Mouse (Mus musculus) embryonic stem cell, embryonic (primary cell): ENCODE measurements around the gene 1700006A11Rik.
"Not testable (repeated sequence)": the region's sequence is repeated elsewhere in the genome, so short reads cannot be mapped to it uniquely, and the experiment has no call there.

Source experiments
- CTCF ChIA-PET, 4 experiments: fragments of 300-600 bp in 2 of 4; fragments of 350-600 bp in 2 of 4; sonication (Branson Sonifier 250); formaldehyde crosslinking; loops; one replicate each; lab custom pipeline; 2022; ENCODE audit warnings: inconsistent platforms in 2 of 4; lab: Charles Lee
- POLR2A ChIA-PET, 4 experiments: fragments of 300-600 bp in 2 of 4; fragments of 350-600 bp in 2 of 4; sonication (Branson Sonifier 250); formaldehyde crosslinking; loops; one replicate each; lab custom pipeline; 2022; ENCODE audit warnings: antibody characterized with exemption in 4 of 4, inconsistent platforms in 1 of 4; lab: Charles Lee

1700006A11Rik gene

DNA sequence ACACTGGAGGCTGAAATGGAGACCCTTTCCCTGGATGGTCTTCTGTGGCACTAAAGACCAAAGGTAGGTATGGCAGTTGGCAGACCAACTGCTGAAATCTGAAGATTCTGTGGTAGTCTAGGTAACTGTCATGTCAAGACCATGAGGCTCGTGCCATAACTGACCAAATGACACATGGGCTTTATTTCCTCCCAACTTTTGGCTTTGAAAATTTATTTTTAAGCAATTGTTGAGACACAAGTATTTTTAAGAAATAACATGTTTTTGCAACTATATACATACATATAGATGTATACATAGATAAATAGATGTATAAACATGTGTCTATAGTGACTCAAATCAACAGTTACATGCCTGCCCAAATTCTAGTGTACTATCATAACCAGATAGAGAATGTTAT is at the start of gene 1700006A11Rik:
Gene 1700006A11Rik, minus strand, starts transcription at position 101 of the 400 bp plus-strand sequence.
- CTCF ChIA-PET = no interaction called here

DNA sequence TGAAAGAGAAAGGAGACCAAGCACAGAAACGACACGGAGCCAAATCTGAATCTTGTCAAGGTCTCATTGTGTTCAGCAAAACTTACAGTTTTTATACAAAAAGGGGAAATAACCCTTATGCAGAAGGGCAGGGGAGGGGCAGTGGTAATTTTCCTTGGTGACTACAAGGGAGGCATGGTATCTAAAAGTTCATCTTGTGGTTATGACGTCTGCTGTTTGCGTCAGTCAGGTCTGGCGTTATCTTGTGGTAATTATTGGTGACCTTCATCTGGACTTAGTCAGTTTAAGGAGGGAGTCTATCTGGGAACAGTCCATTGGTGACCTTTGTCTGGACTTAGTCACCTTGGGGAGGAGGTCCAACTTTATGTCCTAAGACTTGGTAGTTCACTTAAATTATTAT is 48.5 kb upstream of the 1700006A11Rik start:
- POLR2A ChIA-PET, CTCF ChIA-PET: not testable (repeated sequence)

More for the DNA sequence above, at the start of gene 1700006A11Rik:
- POLR2A ChIA-PET = no interaction called here

DNA sequence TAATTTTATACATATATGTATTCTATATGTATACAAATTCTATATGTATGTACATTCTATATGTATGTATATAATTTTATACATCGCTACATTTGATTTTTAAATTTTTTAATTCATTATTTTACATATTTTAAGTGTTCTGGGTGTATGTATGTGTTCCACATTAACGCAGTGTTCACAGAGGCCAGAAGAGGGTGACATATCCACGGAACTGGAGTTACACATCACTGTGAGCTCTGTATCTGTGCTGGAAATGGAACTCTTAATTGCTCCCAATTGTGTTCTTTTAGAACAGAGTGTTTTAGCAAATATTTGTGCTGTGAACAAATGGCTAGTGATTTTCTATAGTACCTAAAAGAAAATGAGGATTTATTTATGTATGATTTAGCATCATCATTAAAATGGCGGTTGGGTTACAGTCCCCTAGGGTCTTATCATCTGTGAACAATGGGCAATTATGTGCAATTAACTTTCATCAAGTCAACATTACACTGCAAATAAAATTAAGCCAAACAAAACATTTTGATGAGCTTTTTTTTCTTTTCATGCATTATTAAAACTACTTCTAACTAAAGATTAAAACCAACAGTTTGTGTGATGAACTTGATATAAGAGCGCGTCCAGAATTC is 40.4 kb upstream of the 1700006A11Rik start:
- ChIA-PET POLR2A (no interaction called here), CTCF (no interaction called here)

DNA sequence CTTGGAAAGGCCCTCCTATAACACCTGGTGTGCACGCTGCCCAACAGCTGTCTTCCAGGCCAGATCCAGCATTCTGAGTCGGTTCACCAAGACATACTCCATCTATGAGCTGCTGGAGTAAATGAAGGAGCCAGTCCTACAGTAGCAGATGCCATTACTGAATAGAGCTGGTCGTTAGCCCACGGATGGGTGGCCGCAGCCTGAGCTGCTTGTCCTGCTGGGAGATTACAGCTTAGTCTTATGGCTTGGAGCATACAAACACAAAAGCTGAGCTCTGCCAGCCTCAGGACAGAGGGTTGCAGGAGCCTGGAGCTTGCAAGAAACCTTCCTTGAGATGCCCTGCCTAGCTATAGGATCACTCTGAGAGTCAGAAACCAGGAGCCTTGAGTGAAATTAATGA is 33.6 kb downstream of the 1700006A11Rik start:
- POLR2A ChIA-PET = no interaction called here
- CTCF ChIA-PET = no interaction called here

DNA sequence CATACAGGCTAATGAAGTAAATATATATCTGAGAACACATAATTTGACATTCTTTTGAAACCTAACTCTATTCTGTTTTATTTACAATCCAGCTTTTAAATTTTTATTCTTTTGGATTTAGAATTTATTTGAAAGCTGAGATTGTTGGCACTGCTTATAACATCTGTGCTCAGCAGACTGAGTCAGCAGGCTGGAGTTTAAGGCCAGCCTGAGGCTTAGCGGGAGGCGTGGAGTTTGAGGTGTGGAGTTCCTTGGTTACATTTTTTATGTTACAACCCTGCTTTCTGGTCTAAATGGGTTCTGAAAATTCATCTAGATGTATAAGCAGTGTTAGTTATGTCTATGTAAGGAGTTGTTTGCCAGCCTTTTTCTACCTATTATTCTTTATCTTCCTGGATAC is 35.7 kb downstream of the 1700006A11Rik start:
- POLR2A ChIA-PET = interaction anchor here in 1 of 4 experiments (0.6 kb wide), 1 partner anchor 114 kb away, joined by 4 read pairs; no protein-coding TSS in a partner anchor
- CTCF ChIA-PET = no interaction called here

DNA sequence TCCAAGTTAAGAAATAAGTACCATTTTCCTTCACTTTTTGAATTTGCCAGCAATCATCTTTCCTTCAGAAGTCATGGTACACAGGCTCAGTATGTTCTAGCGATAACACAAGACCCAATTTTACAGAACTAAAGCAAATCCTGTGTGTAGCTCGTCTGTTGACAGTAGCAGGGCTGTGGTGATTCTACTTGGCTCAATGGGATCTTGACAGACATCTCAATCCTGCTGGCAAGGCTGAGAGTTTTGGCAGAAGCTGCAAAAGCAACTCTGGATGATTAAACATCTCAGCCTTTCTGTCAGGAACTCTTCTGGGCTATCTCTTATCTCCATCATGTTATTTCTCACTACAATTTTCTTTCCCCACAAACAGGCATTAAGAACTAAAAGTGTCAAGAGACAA is 36.2 kb downstream of the 1700006A11Rik start:
- CTCF ChIA-PET = no interaction called here
- POLR2A ChIA-PET = interaction anchor here in 1 of 4 experiments (0.6 kb wide), 1 partner anchor 114 kb away, joined by 4 read pairs; no protein-coding TSS in a partner anchor

DNA sequence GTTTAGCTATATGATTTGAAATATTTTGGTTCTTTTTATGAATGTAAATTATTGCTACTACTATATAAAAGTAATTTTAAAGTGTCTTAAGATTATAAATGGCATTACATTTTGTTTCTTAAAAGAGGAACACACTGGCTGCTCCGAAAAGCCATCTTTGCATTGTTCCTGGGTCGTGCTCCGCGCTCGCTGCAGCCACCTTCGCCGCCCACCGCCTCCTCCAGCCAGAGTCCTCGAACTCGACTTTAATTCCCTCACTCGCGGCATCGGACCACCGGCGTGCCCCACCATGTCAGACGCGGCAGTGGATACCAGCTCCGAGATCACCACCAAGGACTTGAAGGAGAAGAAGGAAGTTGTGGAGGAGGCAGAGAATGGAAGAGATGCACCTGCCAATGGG is 40.5 kb downstream of the 1700006A11Rik start:
- CTCF ChIA-PET, POLR2A ChIA-PET: not testable (repeated sequence)

DNA sequence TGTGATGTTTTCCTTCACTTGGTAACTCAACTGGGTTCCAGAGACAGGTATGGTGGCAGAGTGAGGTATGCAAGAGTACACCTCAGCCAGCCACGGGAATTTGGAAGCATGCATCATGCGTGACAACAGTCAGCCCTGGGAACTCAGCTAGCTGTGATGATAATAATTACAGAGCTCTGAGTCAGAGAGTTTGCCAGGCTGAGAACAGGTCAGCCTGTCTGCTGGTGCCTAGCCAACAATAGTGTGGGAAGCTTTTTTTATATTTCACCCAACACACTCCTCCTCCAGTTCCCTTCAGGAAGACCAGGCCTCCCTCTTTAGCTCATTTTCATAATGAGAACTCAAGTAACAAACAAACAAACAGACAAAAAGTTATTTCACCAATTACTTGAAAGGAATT is 53.8 kb downstream of the 1700006A11Rik start:
- ChIA-PET POLR2A (no interaction called here), CTCF (no interaction called here)

DNA sequence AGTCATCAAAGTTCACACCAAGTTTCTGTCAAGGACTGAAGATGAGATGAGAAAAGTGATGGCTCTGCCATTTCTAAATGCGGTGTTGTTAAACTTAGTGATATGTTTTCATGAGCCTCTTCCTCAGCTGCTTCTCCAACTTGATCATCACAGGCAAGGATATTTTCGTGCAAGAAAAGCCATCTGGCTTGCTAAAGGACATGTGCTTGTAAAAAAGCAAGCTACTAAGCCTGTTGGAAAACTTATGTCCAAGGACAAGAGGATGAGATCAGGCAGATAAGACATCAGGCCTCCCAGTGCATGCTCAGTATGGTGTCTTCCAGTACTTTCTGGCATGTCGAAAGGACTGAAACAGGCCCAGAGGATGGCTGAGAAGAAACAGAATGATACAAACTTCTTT is 68.3 kb downstream of the 1700006A11Rik start:
- ChIA-PET CTCF (no interaction called here), POLR2A (no interaction called here)
